Comparison of ENCODE assay signal across 9 mouse cellular contexts in genomic region chr8:111772083-111772482, GRCm38 (mm10).
"Had no signal": no experiment of that assay in that cellular context is flagged by ENCODE, and none has a peak within 500 bp of the region (broad histone marks: within the 10 kb centered on the region; RNA-seq: fewer than 3 reads in every experiment).

No protein-coding gene starts in this region.

- H3K27me3 ChIP-seq: kidney, embryonic 15.5 days; liver, embryonic 15.5 days; midbrain, embryonic 13.5 days had no signal

- DNase-seq: kidney, postnatal 14 days; lung, adult 2 months; lung, postnatal 36 days; right cerebral cortex, postnatal 14 days had no signal

- H3K27ac ChIP-seq: kidney, embryonic 15.5 days; left cerebral cortex, adult 2 months; limb, embryonic 10.5 days; liver, embryonic 15.5 days; midbrain, embryonic 13.5 days had no signal

- H3K4me3 ChIP-seq: kidney, embryonic 15.5 days; left cerebral cortex, adult 2 months; limb, embryonic 10.5 days; liver, embryonic 15.5 days; midbrain, embryonic 13.5 days had no signal

- H3K9me3 ChIP-seq: kidney, embryonic 15.5 days; limb, embryonic 10.5 days; liver, embryonic 15.5 days; midbrain, embryonic 13.5 days had no signal
